Mouse (Mus musculus): ENCODE data around the gene Gtpbp3.

Gtpbp3 gene

DNA sequence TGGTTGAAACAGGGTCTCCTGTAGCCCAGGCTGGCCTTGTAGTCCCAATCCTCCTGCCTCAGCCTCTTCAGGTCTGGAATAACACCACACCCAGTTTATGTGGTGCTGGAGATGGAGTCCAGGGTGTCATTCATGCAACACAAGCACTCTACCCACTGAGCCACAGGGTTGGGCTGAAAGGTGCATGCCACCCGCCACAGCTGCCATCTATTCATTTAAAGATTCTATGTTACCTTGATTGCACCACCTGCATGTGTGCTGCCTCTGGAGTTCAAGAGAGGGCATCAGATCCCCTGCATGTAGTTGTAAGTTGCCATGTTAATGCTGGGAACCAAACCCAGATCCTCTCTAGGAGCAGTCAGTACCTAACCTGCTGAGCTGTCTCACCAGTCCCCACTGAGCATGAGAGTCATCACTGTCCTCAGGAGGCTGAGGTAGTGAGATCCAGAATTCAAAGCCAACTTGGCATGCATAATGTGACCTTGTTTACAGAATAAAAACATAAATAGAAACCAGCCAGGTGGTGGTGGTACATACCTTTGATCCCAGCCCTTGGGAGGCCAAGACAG, 9.3 kb downstream of the Gtpbp3 start:
- no peak for DNase-seq (ENCODE audit: extremely low spot score, low spot score)

DNA sequence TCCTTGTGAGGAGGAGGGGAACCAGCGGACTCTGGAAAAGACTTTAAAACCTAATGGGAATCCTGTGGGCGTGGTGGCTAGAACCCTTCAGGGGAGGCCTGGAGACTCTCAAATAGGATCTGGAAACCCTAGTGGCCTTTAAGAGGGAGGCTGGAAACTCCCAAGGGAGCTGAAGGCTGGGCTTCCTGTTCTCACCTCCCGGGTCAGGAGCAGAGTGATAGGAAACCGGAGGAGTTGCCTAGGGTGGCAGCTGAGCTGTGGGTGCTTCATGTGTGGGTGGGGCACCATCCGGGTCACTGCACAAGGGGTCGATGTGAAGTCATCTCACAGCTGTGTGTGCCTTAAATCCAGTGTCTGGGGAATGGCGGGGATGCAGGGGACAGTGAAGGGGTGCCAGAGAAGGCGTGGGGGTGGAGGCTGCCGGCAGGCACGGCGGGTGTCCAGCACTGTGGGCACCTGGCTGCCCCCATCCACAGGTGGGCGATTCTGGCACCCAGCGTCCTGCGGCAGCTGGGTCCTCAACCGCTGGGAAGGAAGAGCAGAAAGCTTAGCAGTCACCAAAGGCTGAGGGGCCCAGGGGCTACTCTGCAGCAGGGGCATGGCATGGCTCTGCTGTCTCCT, 10.1 kb downstream of the Gtpbp3 start:
- DNase-seq (ENCODE audit: extremely low spot score, low spot score), result no peak

- DNase-seq (ENCODE audit: extremely low spot score, low spot score), result peak; percentile 47
These were observed 11.2 kb downstream of the Gtpbp3 start for GRCm38 (mm10) chr8:71498816-71499690.

DNA sequence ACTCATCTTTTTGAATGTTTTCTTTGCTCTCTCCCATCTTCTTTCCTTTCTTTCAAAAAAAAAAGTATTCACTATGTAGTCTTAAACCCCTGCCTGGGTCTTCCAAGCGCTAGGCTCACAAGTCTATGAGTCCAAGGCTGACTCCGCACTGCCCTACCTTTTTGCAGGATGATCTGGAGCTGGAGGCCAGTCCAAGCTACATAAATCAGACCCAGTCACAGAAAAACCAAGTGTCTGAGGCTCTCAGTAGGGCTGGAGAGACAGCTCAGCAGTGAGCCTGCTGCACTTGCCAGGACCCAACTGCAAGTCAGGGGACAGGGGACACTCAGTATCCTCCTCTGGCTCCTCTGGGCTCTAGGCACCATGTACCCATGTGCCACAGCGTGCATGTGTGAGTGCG, 16.4 kb downstream of the Gtpbp3 start:
- DNase-seq (ENCODE audit: extremely low spot score, low spot score), result no peak

GRCm38 (mm10) chr8:71505326-71505725, 17.4 kb downstream of the Gtpbp3 start:
- DNase-seq (ENCODE audit: extremely low spot score, low spot score), result no peak

- DNase-seq (ENCODE audit: extremely low spot score, low spot score), result no peak
These were observed 18.1 kb downstream of the Gtpbp3 start for GRCm38 (mm10) chr8:71505979-71506378.

DNA sequence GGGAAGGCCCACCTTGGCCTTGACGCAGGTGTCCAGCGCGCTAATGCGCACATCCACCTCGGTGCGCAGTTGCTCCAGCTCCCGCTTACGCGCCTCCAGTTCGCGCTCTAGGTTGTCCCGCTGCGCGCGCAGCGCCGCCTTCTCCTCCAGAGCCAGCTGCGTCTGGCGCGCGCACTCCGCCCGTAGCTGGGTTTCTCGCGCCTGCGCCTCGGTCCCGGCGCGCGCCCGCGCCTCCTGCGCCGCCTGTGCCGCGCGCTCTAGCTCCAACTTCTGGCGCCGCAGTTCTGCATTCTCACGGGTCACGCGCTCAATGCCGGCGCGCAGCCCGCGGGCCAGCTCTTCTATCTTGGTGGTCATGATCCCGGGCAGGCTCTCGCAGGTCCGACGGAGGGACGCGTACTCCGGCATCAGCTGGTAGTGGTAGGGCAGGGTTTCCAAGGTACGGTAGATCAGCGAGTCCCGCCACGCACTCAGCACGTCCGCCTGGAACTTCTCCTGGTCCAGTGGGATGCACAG, 19.7 kb downstream of the Gtpbp3 start:
- peak; percentile 75 for DNase-seq (ENCODE audit: extremely low spot score, low spot score)

GRCm38 (mm10) chr8:71509316-71509715, 21.4 kb downstream of the Gtpbp3 start:
- no peak for DNase-seq (ENCODE audit: extremely low spot score, low spot score)

GRCm38 (mm10) chr8:71511644-71512043, 23.7 kb downstream of the Gtpbp3 start, which contains the start of gene Plvap:
Gene Plvap, minus strand, starts transcription at chr8:71511752.
- DNase-seq (ENCODE audit: extremely low spot score, low spot score), result no peak

- no peak for DNase-seq (ENCODE audit: extremely low spot score, low spot score)
These were observed 25.3 kb downstream of the Gtpbp3 start for GRCm38 (mm10) chr8:71513018-71513754.

GRCm38 (mm10) chr8:71515043-71515442, 27.1 kb downstream of the Gtpbp3 start:
- DNase-seq (ENCODE audit: extremely low spot score, low spot score), result no peak

- DNase-seq (ENCODE audit: extremely low spot score, low spot score), result no peak
These were observed 28.9 kb downstream of the Gtpbp3 start for GRCm38 (mm10) chr8:71516786-71517185.

DNA sequence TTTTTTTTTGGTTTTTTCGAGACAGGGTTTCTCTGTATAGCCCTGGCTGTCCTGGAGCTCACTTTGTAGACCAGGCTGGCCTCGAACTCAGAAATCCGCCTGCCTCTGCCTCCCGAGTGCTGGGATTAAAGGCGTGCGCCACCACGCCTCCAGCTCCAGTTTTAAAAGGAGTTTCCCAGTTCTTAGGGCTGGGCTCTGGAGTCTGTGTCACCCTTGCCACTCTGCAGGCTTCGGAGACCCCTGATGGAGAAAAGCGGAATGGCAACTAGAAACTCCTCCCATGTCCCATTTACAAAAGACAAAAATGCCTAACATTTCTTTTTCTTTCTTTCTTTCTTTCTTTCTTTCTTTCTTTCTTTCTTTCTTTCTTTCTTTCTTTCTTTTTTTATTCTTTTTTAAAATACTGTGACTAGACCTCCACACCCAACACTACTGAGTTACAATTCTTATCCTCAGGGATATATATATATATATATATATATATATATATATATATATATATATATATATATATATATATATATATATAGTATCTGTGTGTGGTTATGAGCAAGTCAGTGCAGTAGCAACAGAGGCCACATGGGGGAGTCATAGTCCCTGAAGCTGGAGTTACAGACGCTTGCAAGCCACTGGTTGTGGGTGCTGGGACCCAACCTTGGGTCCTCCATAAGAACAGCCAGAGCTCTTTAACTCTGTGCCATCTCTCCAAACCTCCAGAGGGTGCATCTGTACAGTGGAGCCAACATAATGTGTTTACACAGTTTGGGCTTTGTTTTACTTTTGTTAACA, 31.3 kb downstream of the Gtpbp3 start:
- peak; percentile 54 for DNase-seq (ENCODE audit: extremely low spot score, low spot score)

DNA sequence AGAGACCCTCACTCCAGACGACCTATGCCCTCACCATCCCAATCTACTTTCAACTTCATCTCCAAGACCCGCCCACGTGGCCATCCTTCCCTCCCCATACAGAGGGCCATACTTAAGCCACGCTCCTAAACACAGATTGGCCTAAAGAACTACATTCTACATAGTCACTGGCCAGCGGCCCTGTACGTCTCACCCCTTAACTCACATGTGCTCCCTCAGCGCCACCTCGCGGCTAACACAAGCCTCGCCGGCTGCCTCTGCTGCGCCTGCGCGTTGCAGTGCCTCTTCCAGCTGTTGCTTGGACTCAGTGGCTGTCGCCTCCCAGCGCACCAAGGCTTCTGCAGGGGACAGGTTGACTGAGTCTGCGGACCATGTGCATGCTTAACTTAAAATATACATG, 33.7 kb downstream of the Gtpbp3 start:
- DNase-seq (ENCODE audit: extremely low spot score, low spot score), result peak; percentile 95

GRCm38 (mm10) chr8:71525226-71526050, 37.5 kb downstream of the Gtpbp3 start, which contains the start of gene Ccdc194:
Gene Ccdc194, minus strand, starts transcription at chr8:71525711.
- no peak for DNase-seq (ENCODE audit: extremely low spot score, low spot score)

GRCm38 (mm10) chr8:71526272-71526671, 38.4 kb downstream of the Gtpbp3 start:
- DNase-seq (ENCODE audit: extremely low spot score, low spot score), result no peak

DNA sequence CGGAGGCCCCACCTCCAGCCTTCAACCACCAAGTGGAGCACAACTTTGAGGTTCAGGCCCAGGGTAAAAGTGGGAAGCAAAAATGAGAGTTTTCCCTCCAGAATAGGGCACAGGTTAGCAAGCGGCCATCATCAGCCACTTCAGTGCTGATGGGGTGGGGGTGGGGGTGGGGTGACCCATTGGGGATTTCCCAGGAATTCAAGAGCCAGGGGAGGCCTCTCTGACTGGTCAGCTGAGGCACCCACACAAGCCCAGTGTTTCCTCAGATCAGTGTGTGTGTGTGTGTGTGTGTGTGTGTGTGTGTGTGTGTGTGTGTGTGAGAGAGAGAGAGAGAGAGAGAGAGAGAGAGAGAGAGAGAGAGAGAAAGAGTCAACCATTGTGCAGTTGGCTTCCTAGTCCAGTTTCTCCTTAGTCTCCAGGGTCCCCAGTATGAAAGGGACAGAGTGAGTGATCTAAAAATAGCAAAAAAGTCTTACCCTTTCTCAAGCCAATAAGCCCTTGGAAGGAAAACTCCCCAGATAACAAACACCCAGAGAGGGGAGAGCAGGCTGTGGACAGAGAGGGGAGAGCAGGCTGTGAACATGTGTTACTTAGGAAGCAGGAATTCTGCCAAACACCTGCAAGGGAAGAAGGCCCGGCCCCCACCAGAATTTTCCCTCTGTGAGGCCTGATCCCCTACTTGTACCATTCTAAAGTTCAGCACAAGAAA, 39.4 kb downstream of the Gtpbp3 start:
- DNase-seq (ENCODE audit: extremely low spot score, low spot score), result no peak

GRCm38 (mm10) chr8:71528362-71529073, 40.6 kb downstream of the Gtpbp3 start:
- no peak for DNase-seq (ENCODE audit: extremely low spot score, low spot score)

All from neural tube, embryonic 10.5 days (tissue).